Mouse (Mus musculus) kidney, postnatal 4 days (tissue): ENCODE data around the gene Tspan5.

ENCODE experiments used
- DNase-seq, 2 experiments: peaks; one replicate each; pipeline ENCODE4 v3.0.0; 2021; ENCODE audit warnings: mixed read lengths in 2 of 2

Gene Tspan5

DNA sequence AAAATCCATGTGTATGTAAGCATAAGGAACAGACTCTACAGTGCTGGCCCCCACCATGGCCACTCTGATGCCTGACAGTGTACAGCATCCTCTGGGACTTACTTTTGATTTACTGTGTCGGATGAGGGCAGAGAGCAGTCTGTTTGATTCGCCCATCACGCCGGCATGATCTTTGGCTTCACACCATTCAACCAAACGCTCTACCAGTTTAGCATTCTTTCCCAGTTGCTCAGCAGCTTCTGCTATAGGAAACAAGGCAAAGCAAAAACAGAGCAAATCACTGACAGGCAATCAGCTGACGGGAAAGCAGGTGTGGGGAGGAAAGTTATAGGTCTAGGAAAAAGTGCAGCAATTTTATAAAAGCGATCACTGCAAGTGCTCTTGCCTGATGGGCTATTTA, 213.2 kb downstream of the Tspan5 start:
- DNase-seq = no peak
